Comparison of ENCODE assay signal across 19 mouse cellular contexts in the genomic region with DNA sequence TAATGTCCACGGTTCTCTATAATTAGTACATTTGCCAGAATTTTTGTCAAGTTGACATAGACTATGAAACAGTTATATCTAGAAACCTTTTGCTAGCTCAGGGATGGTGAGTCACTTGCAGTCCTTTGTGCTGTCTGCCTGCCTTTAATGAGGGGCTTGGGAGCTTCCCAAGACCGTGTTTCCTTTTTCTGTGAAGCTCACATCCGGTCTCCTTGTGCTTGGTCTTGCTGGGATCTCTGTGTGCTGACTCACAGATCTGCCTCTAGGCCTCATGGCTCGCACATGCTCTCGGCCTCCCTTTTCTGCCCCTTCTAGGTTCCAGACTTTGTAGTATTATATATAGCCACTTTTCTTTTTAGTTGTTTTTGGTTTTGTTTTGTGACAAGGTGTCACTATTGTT. TPM values are rescaled to one million over a fixed set of nuclear protein-coding genes. Genes with fewer than 3 reads are reported as not detected.
DNase-seq lines count a peak whose midpoint lies in the region; ATAC-seq and TF ChIP-seq lines count a peak whose summit lies in the region.
"Had no signal": no experiment of that assay in that cellular context is flagged by ENCODE, and none has a peak within 500 bp of the region (broad histone marks: within the 10 kb centered on the region; RNA-seq: fewer than 3 reads in every experiment).

No protein-coding gene starts in this region.

- no peaks in the 10 kb centered on the region for H3K9me3 ChIP-seq in forebrain, embryonic 14.5 days (replicated peaks; ENCODE audit: control insufficient read depth, low read length)
- no peaks in the 10 kb centered on the region for H3K9me3 ChIP-seq in forebrain, embryonic 13.5 days (replicated peaks)
- no peaks in the 10 kb centered on the region for H3K9me3 ChIP-seq in hindbrain, embryonic 16.5 days (ENCODE audit: control insufficient read depth, low read length)
- H3K9me3 ChIP-seq: embryonic facial prominence, embryonic 13.5 days; forebrain, embryonic 12.5 days; limb, embryonic 15.5 days; midbrain, embryonic 13.5 days had no signal

- H3K4me2 ChIP-seq in forebrain, embryonic 14.5 days (ENCODE audit: low read length) = no peak overlapping the region
- H3K4me2 ChIP-seq in forebrain, embryonic 13.5 days = no peak overlapping the region
- H3K4me2 ChIP-seq in hindbrain, embryonic 16.5 days (ENCODE audit: low read length) = no peak overlapping the region
- H3K4me2 ChIP-seq: embryonic facial prominence, embryonic 13.5 days; forebrain, embryonic 12.5 days; limb, embryonic 15.5 days; midbrain, embryonic 13.5 days had no signal

- H3K36me3 ChIP-seq in forebrain, embryonic 14.5 days (ENCODE audit: control insufficient read depth, insufficient read depth, low read length) = no peaks in the 10 kb centered on the region
- H3K36me3 ChIP-seq in forebrain, embryonic 13.5 days (ENCODE audit: poor library complexity, severe bottlenecking) = no peaks in the 10 kb centered on the region
- H3K36me3 ChIP-seq in hindbrain, embryonic 16.5 days (ENCODE audit: control insufficient read depth, insufficient read depth, low read length) = peaks cover 2% of the 10 kb centered on the region; the same call in 1 of the 2 replicates

- no peak for TF ChIP-seq CTCF in brain, embryonic 14.5 days (IDR thresholded peaks at IDR 0.05; ENCODE audit: borderline replicate concordance, extremely low read depth, insufficient read depth, insufficient read length)

- ATAC-seq in forebrain, embryonic 14.5 days = no peak
- no peak for ATAC-seq in forebrain, embryonic 13.5 days
- no peak for ATAC-seq in hindbrain, embryonic 16.5 days
- ATAC-seq: inflammation-experienced regulatory T-cells, adult 6 months; midbrain, embryonic 13.5 days had no signal

- H3K4me3 ChIP-seq in forebrain, embryonic 14.5 days (ENCODE audit: low read depth, low read length) = no peak overlapping the region
- no peak overlapping the region for H3K4me3 ChIP-seq in forebrain, embryonic 13.5 days
- H3K4me3 ChIP-seq in hindbrain, embryonic 16.5 days (ENCODE audit: low read length) = no peak overlapping the region
- H3K4me3 ChIP-seq: embryonic facial prominence, embryonic 13.5 days; forebrain, embryonic 12.5 days; limb, embryonic 15.5 days; midbrain, embryonic 13.5 days had no signal

- H3K27me3 ChIP-seq in forebrain, embryonic 14.5 days (replicated peaks; ENCODE audit: control insufficient read depth, insufficient read depth, low read length) = no peaks in the 10 kb centered on the region
- no peaks in the 10 kb centered on the region for H3K27me3 ChIP-seq in forebrain, embryonic 13.5 days
- H3K27me3 ChIP-seq in hindbrain, embryonic 16.5 days (replicated peaks; ENCODE audit: control insufficient read depth, insufficient read depth, low read length) = no peaks in the 10 kb centered on the region
- H3K27me3 ChIP-seq: embryonic facial prominence, embryonic 13.5 days; forebrain, embryonic 12.5 days; limb, embryonic 15.5 days; midbrain, embryonic 13.5 days had no signal

- 85% methylated on average over 5 of the region's 5 CpGs for WGBS in forebrain, embryonic 14.5 days
- WGBS in forebrain, embryonic 13.5 days = 84% methylated on average over 5 of the region's 5 CpGs
- 81% methylated on average over 5 of the region's 5 CpGs for WGBS in hindbrain, embryonic 16.5 days

- peak; percentile 1 for DNase-seq in forebrain, embryonic 14.5 days (ENCODE audit: low spot score)
- peak; percentile 42 for DNase-seq in kidney, postnatal 10 days
- DNase-seq in kidney, postnatal 4 days = no peak
- peak; percentile 17 for DNase-seq in brain, embryonic 14.5 days (ENCODE audit: low read depth)
- DNase-seq in kidney, postnatal 36 days = peak; percentile 37 to 43
- no peak for DNase-seq in thymus, postnatal 10 days (ENCODE audit: low spot score in 2 of 2)
- DNase-seq: adrenal gland, adult 2 months; cerebellum, postnatal 10 days; gastrocnemius, postnatal 10 days; layer of hippocampus, adult 9-11 months had no signal

- TF ChIP-seq POLR2A in brain, embryonic 14.5 days (IDR thresholded peaks at IDR 0.05; ENCODE audit: borderline replicate concordance, extremely low read depth, insufficient read depth, insufficient read length, poor library complexity, severe bottlenecking) = no peak

- H3K9ac ChIP-seq in forebrain, embryonic 14.5 days (ENCODE audit: low read length) = no peak overlapping the region
- H3K9ac ChIP-seq in forebrain, embryonic 13.5 days = no peak overlapping the region
- H3K9ac ChIP-seq in hindbrain, embryonic 16.5 days (ENCODE audit: low read depth, low read length) = no peak overlapping the region
- H3K9ac ChIP-seq: embryonic facial prominence, embryonic 13.5 days; forebrain, embryonic 12.5 days; limb, embryonic 15.5 days; midbrain, embryonic 13.5 days had no signal

- 0 out of 2 replicates have a peak overlapping the region, but pooled peaks have one; percentile 33 for H3K27ac ChIP-seq in forebrain, embryonic 14.5 days (ENCODE audit: low read depth, low read length)
- no peak overlapping the region for H3K27ac ChIP-seq in forebrain, embryonic 13.5 days
- no peak overlapping the region for H3K27ac ChIP-seq in hindbrain, embryonic 16.5 days (ENCODE audit: low read depth, low read length)
- H3K27ac ChIP-seq: embryonic facial prominence, embryonic 13.5 days; forebrain, embryonic 12.5 days; limb, embryonic 15.5 days; macrophage; midbrain, embryonic 13.5 days had no signal

- no peaks in the 10 kb centered on the region for H3K4me1 ChIP-seq in forebrain, embryonic 14.5 days (ENCODE audit: control insufficient read depth, insufficient read depth, low read length)
- no peaks in the 10 kb centered on the region for H3K4me1 ChIP-seq in forebrain, embryonic 13.5 days
- no peaks in the 10 kb centered on the region for H3K4me1 ChIP-seq in hindbrain, embryonic 16.5 days (ENCODE audit: control insufficient read depth, insufficient read depth, low read depth, low read length)
- H3K4me1 ChIP-seq: embryonic facial prominence, embryonic 13.5 days; forebrain, embryonic 12.5 days; limb, embryonic 15.5 days; midbrain, embryonic 13.5 days had no signal

RNA-seq across cellular contexts. Expression of gene Smlr1, which starts 15.6 kb away (rescaled TPM):
- not detected in 2 replicates for polyA plus RNA-seq in forebrain, embryonic 14.5 days (2014; fragmentation: Nextera tagmentation; extraction: Ambion mirVana)
- polyA plus RNA-seq in forebrain, embryonic 13.5 days (2015; fragmentation: Nextera tagmentation; extraction: Ambion mirVana) = not detected in 2 replicates
- 0.03 and 0.10 TPM in 2 replicates for polyA plus RNA-seq in brain, embryonic 14.5 days (2012; rRNA removed)
- polyA plus RNA-seq in hindbrain, embryonic 16.5 days (2015; fragmentation: Nextera tagmentation; extraction: Ambion mirVana) = not detected in 2 replicates
- polyA plus RNA-seq: adrenal gland, adult 2 months; embryonic facial prominence, embryonic 13.5 days; forebrain, embryonic 12.5 days; inflammation-experienced regulatory T-cells, adult 6 months; limb, embryonic 15.5 days; macrophage; midbrain, embryonic 13.5 days; urinary bladder, adult 2 months had no signal

Comparison
In these comparisons a context has a peak if more than half of its experiments do, and no peak if none do; other contexts are left out.
1. DNase-seq: peak in forebrain, embryonic 14.5 days (single experiment), kidney, postnatal 10 days (single experiment), brain, embryonic 14.5 days (single experiment) and kidney, postnatal 36 days (2 of 2); none in kidney, postnatal 4 days (0 of 2) and thymus, postnatal 10 days (0 of 2).